Comparison of ENCODE assay signal across 26 mouse cellular contexts in genomic region chr2:107926606-107927005, GRCm38 (mm10).
DNase-seq lines count a peak whose midpoint lies in the region; ATAC-seq and TF ChIP-seq lines count a peak whose summit lies in the region.
"Had no signal": no experiment of that assay in that cellular context is flagged by ENCODE, and none has a peak within 500 bp of the region (broad histone marks: within the 10 kb centered on the region; RNA-seq: fewer than 3 reads in every experiment).

No protein-coding gene starts in this region.

- no peaks in the 10 kb centered on the region for H3K4me1 ChIP-seq in liver, adult 2 months (ENCODE audit: control insufficient read depth, insufficient read depth, low read length)
- H3K4me1 ChIP-seq in liver, embryonic 11.5 days (replicated peaks; ENCODE audit: control insufficient read depth, insufficient read depth, low read length), result no peaks in the 10 kb centered on the region
- H3K4me1 ChIP-seq: heart, embryonic 15.5 days; hindbrain, embryonic 15.5 days; limb, embryonic 12.5 days; liver, embryonic 13.5 days; megakaryocyte, embryonic 14.5 days; midbrain, embryonic 15.5 days; neural tube, embryonic 13.5 days had no signal

- no peaks in the 10 kb centered on the region for H3K27me3 ChIP-seq in liver, adult 2 months (ENCODE audit: control insufficient read depth, insufficient read depth, low read length)
- no peaks in the 10 kb centered on the region for H3K27me3 ChIP-seq in liver, embryonic 11.5 days (replicated peaks; ENCODE audit: control insufficient read depth, insufficient read depth, low read length)
- H3K27me3 ChIP-seq: heart, embryonic 15.5 days; hindbrain, embryonic 15.5 days; limb, embryonic 12.5 days; liver, embryonic 13.5 days; megakaryocyte, embryonic 14.5 days; midbrain, embryonic 15.5 days; neural tube, embryonic 13.5 days had no signal

- no peak overlapping the region for H3K27ac ChIP-seq in liver, adult 2 months (replicated peaks; ENCODE audit: insufficient read depth, low read depth, low read length)
- H3K27ac ChIP-seq in liver, embryonic 11.5 days (ENCODE audit: low read depth, low read length), result no peak overlapping the region
- H3K27ac ChIP-seq: heart, embryonic 15.5 days; hindbrain, embryonic 15.5 days; layer of hippocampus, adult 2 months; limb, embryonic 12.5 days; liver, embryonic 13.5 days; midbrain, embryonic 15.5 days; neural tube, embryonic 13.5 days had no signal

- WGBS in liver, adult 2 months, result 38% methylated on average over 1 of the region's 1 CpGs
- WGBS in liver, embryonic 11.5 days, result 85% methylated on average over 1 of the region's 1 CpGs

- TF ChIP-seq CTCF in liver, adult 2 months (IDR thresholded peaks at IDR 0.05; ENCODE audit: low read depth, low read length), result no peak

- no peak overlapping the region for H3K9ac ChIP-seq in liver, adult 2 months (ENCODE audit: low read depth, low read length)
- H3K9ac ChIP-seq in liver, embryonic 11.5 days (ENCODE audit: low read depth, low read length), result no peak overlapping the region
- H3K9ac ChIP-seq: heart, embryonic 15.5 days; hindbrain, embryonic 15.5 days; limb, embryonic 12.5 days; liver, embryonic 13.5 days; midbrain, embryonic 15.5 days; neural tube, embryonic 13.5 days had no signal

- no peak for ATAC-seq in liver, embryonic 11.5 days (replicated peaks; ENCODE audit: low FRiP score)
- ATAC-seq in frontal cortex, adult (ENCODE audit: low TSS enrichment), result no peak
- ATAC-seq: activated CD4-positive, CD25-positive, alpha-beta regulatory T cell, adult 4 months; intestine, embryonic 16.5 days; midbrain, embryonic 15.5 days had no signal

- no peak for TF ChIP-seq POLR2A in liver, adult 2 months (IDR thresholded peaks at IDR 0.05; ENCODE audit: extremely low read depth, insufficient read depth, low read length)

- H3K4me3 ChIP-seq in liver, adult 2 months (ENCODE audit: insufficient read depth, low read depth, low read length), result no peak overlapping the region
- no peak overlapping the region for H3K4me3 ChIP-seq in liver, embryonic 11.5 days (ENCODE audit: low read depth, low read length)
- H3K4me3 ChIP-seq: heart, embryonic 15.5 days; hindbrain, embryonic 15.5 days; layer of hippocampus, adult 2 months; limb, embryonic 12.5 days; liver, embryonic 13.5 days; megakaryocyte, embryonic 14.5 days; midbrain, embryonic 15.5 days; myocyte; neural tube, embryonic 13.5 days had no signal

- H3K36me3 ChIP-seq in liver, adult 2 months (ENCODE audit: control insufficient read depth, insufficient read depth, low read length), result no peaks in the 10 kb centered on the region
- no peaks in the 10 kb centered on the region for H3K36me3 ChIP-seq in liver, embryonic 11.5 days (ENCODE audit: control insufficient read depth, insufficient read depth, low read length)
- H3K36me3 ChIP-seq: heart, embryonic 15.5 days; hindbrain, embryonic 15.5 days; limb, embryonic 12.5 days; liver, embryonic 13.5 days; midbrain, embryonic 15.5 days; neural tube, embryonic 13.5 days had no signal

- H3K9me3 ChIP-seq in liver, embryonic 11.5 days (ENCODE audit: control insufficient read depth, low read length), result no peaks in the 10 kb centered on the region
- H3K9me3 ChIP-seq: heart, embryonic 15.5 days; hindbrain, embryonic 15.5 days; limb, embryonic 12.5 days; liver, embryonic 13.5 days; megakaryocyte, embryonic 14.5 days; midbrain, embryonic 15.5 days; neural tube, embryonic 13.5 days had no signal

- H3K79me2 ChIP-seq in liver, adult 2 months (ENCODE audit: control insufficient read depth, insufficient read depth, low read length), result no peaks in the 10 kb centered on the region

- H3K4me2 ChIP-seq in liver, embryonic 11.5 days, result no peak overlapping the region
- H3K4me2 ChIP-seq: heart, embryonic 15.5 days; hindbrain, embryonic 15.5 days; limb, embryonic 12.5 days; liver, embryonic 13.5 days; midbrain, embryonic 15.5 days; neural tube, embryonic 13.5 days had no signal

- DNase-seq in cerebellum, postnatal 25 days, result peak; percentile 11 to 17
- DNase-seq in cerebellum, adult 11 months, result no peak
- peak; percentile 57 for DNase-seq in liver, adult 2 months (ENCODE audit: extremely low read depth, low read depth, low spot score)
- DNase-seq in liver, embryonic 11.5 days (ENCODE audit: low spot score), result no peak
- peak; percentile 6 for DNase-seq in adrenal gland, postnatal 10 days
- DNase-seq in frontal cortex, postnatal 14 days (ENCODE audit: low spot score in 2 of 2), result no peak
- DNase-seq: cerebellum, adult 11-12 months; heart, postnatal 36 days; kidney, postnatal 25 days; liver, embryonic 13.5 days; lung, adult 2 months; lung, postnatal 36 days; right cerebral cortex, adult 18-20 months; right cerebral cortex, postnatal 4 days; thymus, postnatal 14 days had no signal

Comparison
In these comparisons a context has a peak if more than half of its experiments do, and no peak if none do; other contexts are left out.
1. DNase-seq: peak in cerebellum, postnatal 25 days (2 of 2), liver, adult 2 months (single experiment) and adrenal gland, postnatal 10 days (single experiment); none in cerebellum, adult 11 months (single experiment), liver, embryonic 11.5 days (single experiment) and frontal cortex, postnatal 14 days (0 of 2).